Mouse (Mus musculus): ENCODE results near the gene Cenpl. TPM values are rescaled to one million over a fixed set of nuclear protein-coding genes. Genes with fewer than 3 reads are reported as not detected.

Cenpl gene
- polyA plus RNA-seq (2021; fragmentation: Nextera tagmentation) = 1.6 and 1.9 TPM in 2 replicates
- long read RNA-seq, experiment 1, full-length matches to known transcripts = 6 of 7 reads
- long read RNA-seq, experiment 1, partial matches to known transcripts = 0 of 7 reads
- long read RNA-seq, experiment 1, other reads (novel, unspliced or antisense) = 1 of 7 reads
- long read RNA-seq, experiment 2, partial matches to known transcripts = 0 of 3 reads
- long read RNA-seq, experiment 2, other reads (novel, unspliced or antisense) = 1 of 3 reads

DNA sequence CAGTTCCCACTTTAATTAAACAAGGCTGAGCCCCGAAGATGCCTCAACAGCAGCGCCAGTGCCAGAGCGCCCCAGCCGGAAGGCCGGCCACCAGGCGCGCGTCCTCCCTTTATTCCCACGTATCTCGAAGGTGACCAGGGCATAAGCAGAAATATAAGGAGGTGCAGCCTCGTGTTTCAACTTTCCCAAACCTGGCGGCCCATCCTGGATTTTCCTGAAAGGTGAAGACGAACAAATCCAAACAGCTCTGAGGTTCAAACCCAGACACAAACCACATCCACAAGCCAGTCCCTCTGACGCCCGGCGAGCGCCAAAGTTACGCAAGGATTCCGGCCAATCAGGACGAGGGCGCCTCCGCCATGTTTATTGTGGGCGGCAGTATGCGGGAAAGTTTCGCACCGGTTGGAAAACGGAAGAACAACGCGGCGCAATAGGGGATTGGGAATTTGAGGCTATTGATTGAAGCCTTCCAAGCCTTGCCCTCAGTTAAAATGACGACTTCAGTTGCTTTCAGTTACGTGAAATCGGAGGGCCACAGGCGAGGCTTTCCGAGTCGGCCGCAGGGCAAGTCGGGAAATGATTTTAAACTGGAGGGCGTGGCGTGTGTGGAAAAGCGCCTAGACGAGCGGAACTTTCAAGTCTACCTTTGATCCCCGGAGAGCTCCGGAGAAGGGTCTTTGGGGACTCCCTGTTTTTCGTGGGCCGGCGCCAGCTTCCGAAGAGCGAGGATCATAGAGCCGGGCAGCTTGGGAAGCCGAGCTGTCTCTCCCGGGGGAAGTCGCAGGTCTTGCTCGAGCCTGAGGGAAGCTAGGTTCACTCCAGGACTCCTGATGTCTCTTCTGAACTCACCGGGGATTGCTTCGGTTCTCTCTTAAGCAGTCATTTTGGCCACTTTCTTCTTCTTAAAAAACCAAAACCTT lies at the start of gene Cenpl, which contains the start of gene Dars2:
Gene Cenpl (plus strand): TSS at position 362 of the 920 bp plus-strand sequence.
Gene Dars2 (minus strand): TSS at position 307 of the 920 bp plus-strand sequence.

DNA sequence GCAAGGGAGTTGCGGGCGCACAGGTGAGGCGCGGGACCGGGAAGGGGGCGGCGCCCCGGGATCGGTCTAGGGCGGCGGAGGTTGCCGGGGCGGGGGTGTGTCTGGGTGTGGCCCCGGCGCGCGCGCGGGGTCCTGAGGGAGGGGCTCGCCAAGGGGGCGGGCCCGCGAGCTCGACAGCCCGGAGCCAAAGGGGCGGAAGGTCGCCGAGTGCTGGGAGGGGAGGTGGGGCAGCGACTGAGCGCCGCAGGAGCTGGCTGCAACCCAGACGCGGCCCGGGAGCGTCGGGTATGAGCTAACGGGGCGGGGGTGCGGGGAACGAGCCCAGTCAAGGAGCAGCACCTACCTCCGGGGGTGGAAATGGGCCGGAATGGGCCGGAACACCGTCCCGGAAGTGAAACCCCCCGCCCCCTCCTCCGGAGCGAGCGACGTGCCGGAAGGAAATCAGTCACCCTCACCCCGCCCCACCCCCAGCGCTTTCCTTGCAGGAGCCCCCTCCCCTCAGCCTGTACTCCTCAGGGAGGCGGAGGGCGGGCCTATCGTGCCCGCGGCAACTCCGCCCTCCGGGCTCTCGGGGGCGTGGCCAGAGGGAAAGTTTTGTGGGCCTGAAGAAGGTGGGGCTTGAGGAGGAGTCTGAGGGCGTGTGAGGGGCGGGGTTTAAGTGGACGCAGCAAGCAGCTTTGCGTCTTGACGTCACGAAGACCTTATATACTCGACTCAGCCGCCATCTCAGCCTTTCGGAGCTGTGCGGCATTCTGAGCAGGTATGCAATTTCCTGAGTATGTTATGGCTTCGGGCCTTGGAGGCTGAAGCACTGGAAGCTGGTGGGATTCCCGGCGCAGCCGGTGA lies 35.9 kb upstream of the Cenpl start, which contains the start of gene Zbtb37:
Gene Zbtb37 (minus strand): TSS at position 415 of the 846 bp plus-strand sequence.

DNA sequence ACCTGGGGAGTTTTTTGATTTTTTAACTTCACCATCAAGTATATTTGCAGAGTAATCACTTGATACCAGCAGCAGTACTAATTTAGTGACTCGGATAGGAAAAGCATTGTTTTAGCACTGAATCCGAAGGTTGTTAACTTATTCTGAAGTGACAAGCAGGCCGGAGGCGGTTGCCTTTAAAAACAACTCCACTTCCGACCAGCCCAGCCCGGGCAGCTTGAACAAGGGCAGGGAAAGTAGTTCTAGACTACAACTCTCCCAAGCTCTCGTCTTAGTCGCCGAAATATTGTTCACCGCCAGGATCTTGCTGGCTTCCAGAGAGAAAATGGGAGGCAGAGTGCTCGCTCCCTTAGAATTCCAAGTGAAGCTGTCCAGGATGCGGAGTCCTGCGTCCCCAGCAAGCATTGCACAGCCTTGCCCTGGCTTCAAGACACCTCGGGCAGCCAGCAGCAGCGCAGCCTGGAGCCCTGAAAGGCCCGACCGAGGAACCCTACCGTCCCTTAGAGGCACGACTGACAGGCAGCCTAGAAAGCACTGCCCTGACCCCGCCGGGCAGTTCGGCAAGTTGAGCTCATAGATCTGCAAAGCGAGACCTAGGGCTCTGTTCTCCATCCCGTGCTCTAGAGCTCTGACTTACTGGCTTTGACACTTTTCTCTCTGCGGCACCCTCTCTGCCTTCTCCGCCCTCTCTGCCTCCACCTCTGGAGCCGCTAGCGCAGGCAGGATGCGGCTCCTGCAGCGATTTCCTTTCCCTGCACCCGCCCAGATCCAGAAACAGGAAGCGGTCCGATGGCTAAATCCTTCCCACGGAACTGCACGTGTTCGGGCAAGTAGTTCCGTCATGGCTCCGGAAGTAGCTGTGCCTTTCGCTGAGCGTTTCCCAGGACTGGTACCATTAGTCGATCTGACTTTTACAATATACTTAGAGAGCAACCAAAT lies 60.5 kb downstream of the Cenpl start, which contains the start of gene Klhl20:
Gene Klhl20 (minus strand): TSS at position 786 of the 939 bp plus-strand sequence.

Other genes with a start within 250 kb of the Cenpl start
- 4.0 and 7.8 TPM in 2 replicates for gene Rc3h1, start 164.3 kb upstream of the Cenpl start, polyA plus RNA-seq (2021; fragmentation: Nextera tagmentation)
- gene Serpinc1, start 92.1 kb upstream of the Cenpl start, polyA plus RNA-seq (2021; fragmentation: Nextera tagmentation) = 0.16 and 0.18 TPM in 2 replicates
- gene Zbtb37, start 35.9 kb upstream of the Cenpl start, polyA plus RNA-seq (2021; fragmentation: Nextera tagmentation) = 1.4 and 2.7 TPM in 2 replicates
- gene Dars2, start 55 bp upstream of the Cenpl start, polyA plus RNA-seq (2021; fragmentation: Nextera tagmentation) = 22.5 and 29.3 TPM in 2 replicates
- 3.8 and 4.8 TPM in 2 replicates for gene Klhl20, start 60.8 kb downstream of the Cenpl start, polyA plus RNA-seq (2021; fragmentation: Nextera tagmentation)
- 24.0 and 29.6 TPM in 2 replicates for gene Ankrd45, start 72.0 kb downstream of the Cenpl start, polyA plus RNA-seq (2021; fragmentation: Nextera tagmentation)
- not detected in 2 replicates for gene Tex50, start 88.6 kb downstream of the Cenpl start, polyA plus RNA-seq (2021; fragmentation: Nextera tagmentation)
- gene Prdx6, start 180.5 kb downstream of the Cenpl start, polyA plus RNA-seq (2021; fragmentation: Nextera tagmentation) = 1,064 and 1,120 TPM in 2 replicates

Measured in left cerebral cortex, adult 6 months (tissue).